Mouse (Mus musculus): ENCODE results near the gene Lig1. TPM values are rescaled to one million over a fixed set of nuclear protein-coding genes. Genes with fewer than 3 reads are reported as not detected.

The Lig1 gene
- polyA plus RNA-seq, 1 experiment from 2014 or later = 80.5 TPM

GRCm38 (mm10) chr7:13298821-13299220, 21.7 kb downstream of the Lig1 start:
- Histone ChIP-seq H3K9me3 (ENCODE audit: control insufficient read depth, low read length) (no peaks in the 10 kb centered on the region), H3K4me2 (ENCODE audit: low read depth, low read length) (no peak overlapping the region), H3K27ac (replicated peaks; ENCODE audit: low read depth, low read length) (no peak overlapping the region), H3K4me3 (ENCODE audit: low read depth, low read length) (no peak overlapping the region), H3K4me1 (ENCODE audit: control insufficient read depth, insufficient read depth, low read length) (no peaks in the 10 kb centered on the region), H3K36me3 (ENCODE audit: control insufficient read depth, insufficient read depth, low read length) (peaks cover 89% of the 10 kb centered on the region), H3K9ac (ENCODE audit: low read depth, low read length) (no peak overlapping the region), H3K27me3 (replicated peaks; ENCODE audit: control insufficient read depth, insufficient read depth, low read length) (no peaks in the 10 kb centered on the region)
- DNase-seq (ENCODE audit: low spot score) = no peak
- WGBS = 92% methylated on average over 5 of the region's 5 CpGs
- ATAC-seq (ENCODE audit: low read depth) = no peak

- WGBS = 92% methylated on average over 1 of the region's 1 CpGs
- no peak for ATAC-seq (ENCODE audit: low read depth)
- Histone ChIP-seq H3K4me3 (ENCODE audit: low read depth, low read length) (no peak overlapping the region), H3K9me3 (ENCODE audit: control insufficient read depth, low read length) (no peaks in the 10 kb centered on the region), H3K4me1 (ENCODE audit: control insufficient read depth, insufficient read depth, low read length) (no peaks in the 10 kb centered on the region), H3K27ac (replicated peaks; ENCODE audit: low read depth, low read length) (no peak overlapping the region), H3K27me3 (replicated peaks; ENCODE audit: control insufficient read depth, insufficient read depth, low read length) (no peaks in the 10 kb centered on the region), H3K4me2 (ENCODE audit: low read depth, low read length) (no peak overlapping the region), H3K36me3 (ENCODE audit: control insufficient read depth, insufficient read depth, low read length) (peaks cover 93% of the 10 kb centered on the region), H3K9ac (ENCODE audit: low read depth, low read length) (no peak overlapping the region)
- DNase-seq (ENCODE audit: low spot score) = no peak
These were observed 24.6 kb downstream of the Lig1 start for GRCm38 (mm10) chr7:13301643-13302042.

GRCm38 (mm10) chr7:13302780-13303179, 25.7 kb downstream of the Lig1 start:
- ATAC-seq (ENCODE audit: low read depth) (no peak), DNase-seq (ENCODE audit: low spot score) (peak; percentile 2)
- no peak overlapping the region for H3K9ac ChIP-seq (ENCODE audit: low read depth, low read length)
- peaks cover 91% of the 10 kb centered on the region for H3K36me3 ChIP-seq (ENCODE audit: control insufficient read depth, insufficient read depth, low read length)
- no peaks in the 10 kb centered on the region for H3K4me1 ChIP-seq (ENCODE audit: control insufficient read depth, insufficient read depth, low read length)
- H3K27ac ChIP-seq (replicated peaks; ENCODE audit: low read depth, low read length) = no peak overlapping the region
- H3K4me3 ChIP-seq (ENCODE audit: low read depth, low read length) = no peak overlapping the region
- no peak overlapping the region for H3K4me2 ChIP-seq (ENCODE audit: low read depth, low read length)
- whole genome bisulfite sequencing = 83% methylated on average over 2 of the region's 2 CpGs
- H3K9me3 ChIP-seq (ENCODE audit: control insufficient read depth, low read length) = no peaks in the 10 kb centered on the region
- no peaks in the 10 kb centered on the region for H3K27me3 ChIP-seq (replicated peaks; ENCODE audit: control insufficient read depth, insufficient read depth, low read length)

GRCm38 (mm10) chr7:13303372-13303771, 26.3 kb downstream of the Lig1 start:
- H3K4me2 ChIP-seq (ENCODE audit: low read depth, low read length) = no peak overlapping the region
- DNase-seq (ENCODE audit: low spot score) (no peak), ATAC-seq (ENCODE audit: low read depth) (no peak)
- no peaks in the 10 kb centered on the region for H3K9me3 ChIP-seq (ENCODE audit: control insufficient read depth, low read length)
- no peak overlapping the region for H3K27ac ChIP-seq (replicated peaks; ENCODE audit: low read depth, low read length)
- H3K27me3 ChIP-seq (replicated peaks; ENCODE audit: control insufficient read depth, insufficient read depth, low read length) = no peaks in the 10 kb centered on the region
- no peak overlapping the region for H3K4me3 ChIP-seq (ENCODE audit: low read depth, low read length)
- H3K4me1 ChIP-seq (ENCODE audit: control insufficient read depth, insufficient read depth, low read length) = no peaks in the 10 kb centered on the region
- no peak overlapping the region for H3K9ac ChIP-seq (ENCODE audit: low read depth, low read length)
- H3K36me3 ChIP-seq (ENCODE audit: control insufficient read depth, insufficient read depth, low read length) = peaks cover 91% of the 10 kb centered on the region

- 90% methylated on average over 2 of the region's 2 CpGs for WGBS
These were observed 32.3 kb downstream of the Lig1 start for GRCm38 (mm10) chr7:13309407-13309806.

GRCm38 (mm10) chr7:13310493-13311199, 33.6 kb downstream of the Lig1 start:
- Histone ChIP-seq H3K9ac (ENCODE audit: low read depth, low read length) (no peak overlapping the region), H3K27me3 (replicated peaks; ENCODE audit: control insufficient read depth, insufficient read depth, low read length) (no peaks in the 10 kb centered on the region), H3K36me3 (ENCODE audit: control insufficient read depth, insufficient read depth, low read length) (peaks cover 75% of the 10 kb centered on the region), H3K4me3 (ENCODE audit: low read depth, low read length) (no peak overlapping the region), H3K4me1 (ENCODE audit: control insufficient read depth, insufficient read depth, low read length) (no peaks in the 10 kb centered on the region), H3K27ac (replicated peaks; ENCODE audit: low read depth, low read length) (no peak overlapping the region), H3K9me3 (ENCODE audit: control insufficient read depth, low read length) (no peaks in the 10 kb centered on the region), H3K4me2 (ENCODE audit: low read depth, low read length) (no peak overlapping the region)
- WGBS = 92% methylated on average over 6 of the region's 6 CpGs
- no peak for DNase-seq (ENCODE audit: low spot score)
- ATAC-seq (ENCODE audit: low read depth) = no peak

More at GRCm38 (mm10) chr7:13309407-13309806, 32.3 kb downstream of the Lig1 start:
- Histone ChIP-seq H3K27ac (replicated peaks; ENCODE audit: low read depth, low read length) (no peak overlapping the region), H3K4me3 (ENCODE audit: low read depth, low read length) (no peak overlapping the region), H3K4me1 (ENCODE audit: control insufficient read depth, insufficient read depth, low read length) (no peaks in the 10 kb centered on the region), H3K4me2 (ENCODE audit: low read depth, low read length) (no peak overlapping the region), H3K9me3 (ENCODE audit: control insufficient read depth, low read length) (no peaks in the 10 kb centered on the region), H3K36me3 (ENCODE audit: control insufficient read depth, insufficient read depth, low read length) (peaks cover 88% of the 10 kb centered on the region), H3K27me3 (replicated peaks; ENCODE audit: control insufficient read depth, insufficient read depth, low read length) (no peaks in the 10 kb centered on the region), H3K9ac (ENCODE audit: low read depth, low read length) (no peak overlapping the region)
- no peak for DNase-seq (ENCODE audit: low spot score)
- ATAC-seq (ENCODE audit: low read depth) = no peak

- 99% methylated on average over 4 of the region's 4 CpGs for WGBS
- Histone ChIP-seq H3K9me3 (ENCODE audit: control insufficient read depth, low read length) (no peaks in the 10 kb centered on the region), H3K27ac (replicated peaks; ENCODE audit: low read depth, low read length) (no peak overlapping the region), H3K4me3 (ENCODE audit: low read depth, low read length) (no peak overlapping the region), H3K27me3 (replicated peaks; ENCODE audit: control insufficient read depth, insufficient read depth, low read length) (no peaks in the 10 kb centered on the region), H3K4me1 (ENCODE audit: control insufficient read depth, insufficient read depth, low read length) (no peaks in the 10 kb centered on the region), H3K4me2 (ENCODE audit: low read depth, low read length) (no peak overlapping the region), H3K9ac (ENCODE audit: low read depth, low read length) (no peak overlapping the region), H3K36me3 (ENCODE audit: control insufficient read depth, insufficient read depth, low read length) (peaks cover 68% of the 10 kb centered on the region)
- ATAC-seq (ENCODE audit: low read depth) = no peak
- DNase-seq (ENCODE audit: low spot score) = no peak
These were observed 34.3 kb downstream of the Lig1 start for GRCm38 (mm10) chr7:13311401-13311800.

- Histone ChIP-seq H3K4me2 (ENCODE audit: low read depth, low read length) (no peak overlapping the region), H3K9ac (ENCODE audit: low read depth, low read length) (no peak overlapping the region), H3K27ac (replicated peaks; ENCODE audit: low read depth, low read length) (0 out of 2 replicates have a peak overlapping the region, but pooled peaks have one; percentile 6), H3K4me3 (ENCODE audit: low read depth, low read length) (no peak overlapping the region), H3K36me3 (ENCODE audit: control insufficient read depth, insufficient read depth, low read length) (peaks cover 43% of the 10 kb centered on the region), H3K27me3 (replicated peaks; ENCODE audit: control insufficient read depth, insufficient read depth, low read length) (no peaks in the 10 kb centered on the region), H3K9me3 (ENCODE audit: control insufficient read depth, low read length) (no peaks in the 10 kb centered on the region), H3K4me1 (ENCODE audit: control insufficient read depth, insufficient read depth, low read length) (no peaks in the 10 kb centered on the region)
- DNase-seq (ENCODE audit: low spot score) (peak; percentile 83), ATAC-seq (ENCODE audit: low read depth) (peak; percentile 92)
- whole genome bisulfite sequencing = 79% methylated on average over 5 of the region's 5 CpGs
These were observed 37.1 kb downstream of the Lig1 start for GRCm38 (mm10) chr7:13314095-13314597.

- Histone ChIP-seq H3K4me3 (ENCODE audit: low read depth, low read length) (no peak overlapping the region), H3K9me3 (ENCODE audit: control insufficient read depth, low read length) (no peaks in the 10 kb centered on the region), H3K4me1 (ENCODE audit: control insufficient read depth, insufficient read depth, low read length) (no peaks in the 10 kb centered on the region), H3K4me2 (ENCODE audit: low read depth, low read length) (no peak overlapping the region), H3K9ac (ENCODE audit: low read depth, low read length) (no peak overlapping the region), H3K36me3 (ENCODE audit: control insufficient read depth, insufficient read depth, low read length) (no peaks in the 10 kb centered on the region), H3K27me3 (replicated peaks; ENCODE audit: control insufficient read depth, insufficient read depth, low read length) (no peaks in the 10 kb centered on the region), H3K27ac (replicated peaks; ENCODE audit: low read depth, low read length) (no peak overlapping the region)
- ATAC-seq (ENCODE audit: low read depth) (no peak), DNase-seq (ENCODE audit: low spot score) (no peak)
- 86% methylated on average over 3 of the region's 3 CpGs for WGBS
These were observed 44.3 kb downstream of the Lig1 start for GRCm38 (mm10) chr7:13321424-13321823.
